Mouse (Mus musculus) lung, postnatal 25 days (tissue): Measurements from ENCODE around the gene Ptprd.
A peak's percentile ranks its signal among the peaks of the same experiment; 100 is the strongest.

Experiments
- DNase-seq: peaks from one replicate; pipeline ENCODE4 v3.0.0; 2022; ENCODE audit warnings: low spot score

Gene Ptprd

DNA sequence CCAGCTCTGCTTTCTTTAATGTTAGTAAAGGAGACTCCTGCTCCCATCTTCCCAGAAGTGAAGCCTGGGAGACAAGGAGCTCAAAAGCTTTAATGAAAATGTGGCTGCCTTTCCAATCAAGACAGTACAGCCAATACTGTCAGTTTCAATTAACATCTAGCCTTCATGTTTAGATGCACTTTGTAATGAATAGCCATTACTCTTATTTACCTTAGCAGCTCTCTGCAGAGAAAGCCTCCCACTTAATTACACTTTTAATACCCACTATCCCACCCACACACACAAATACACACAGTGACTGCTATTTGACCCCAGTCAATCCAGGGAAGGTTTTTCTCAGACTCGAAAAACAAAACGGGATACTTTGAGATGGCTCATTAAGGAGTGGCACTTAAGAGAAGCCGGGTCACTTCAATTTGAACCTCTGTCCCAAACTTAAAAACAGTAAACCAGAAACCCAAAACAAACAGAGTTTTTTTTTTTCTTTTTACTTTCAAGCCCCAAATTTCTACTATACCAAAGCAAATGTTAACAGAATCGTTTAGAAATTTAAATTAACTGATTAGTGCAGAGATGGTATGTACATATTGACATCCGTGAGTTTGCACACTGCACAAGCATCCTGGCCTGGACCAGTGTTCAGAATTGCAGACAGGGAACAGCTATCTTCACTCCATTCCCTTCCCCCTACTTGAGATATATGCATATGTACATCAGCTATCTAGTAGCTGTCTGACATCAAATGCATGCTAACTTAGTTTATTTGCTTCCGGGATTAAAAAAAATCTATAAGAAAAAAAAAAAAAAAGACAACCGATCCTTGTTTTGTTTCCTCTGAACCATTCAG, 1824.6 kb downstream of the Ptprd start:
- no peak for DNase-seq

DNA sequence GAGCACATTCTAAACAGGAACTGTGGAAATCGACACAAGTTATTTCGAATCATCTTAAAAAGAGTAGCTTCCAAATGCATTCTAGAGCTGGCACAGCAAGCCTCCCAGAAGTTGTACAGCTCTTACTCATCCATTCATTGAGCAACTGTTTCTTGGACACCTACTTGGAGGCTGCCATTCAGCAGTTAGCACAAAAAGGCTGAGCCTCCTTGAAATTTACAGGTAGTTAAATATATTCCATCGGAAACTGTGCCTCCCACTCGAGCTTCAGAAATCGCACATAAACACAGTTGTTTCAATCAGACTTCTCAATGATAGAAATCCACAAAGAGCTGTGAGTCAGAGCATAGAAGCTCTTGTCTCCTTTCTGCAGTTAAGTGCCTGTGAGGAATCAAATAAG, 1825.9 kb downstream of the Ptprd start:
- DNase-seq = no peak

DNA sequence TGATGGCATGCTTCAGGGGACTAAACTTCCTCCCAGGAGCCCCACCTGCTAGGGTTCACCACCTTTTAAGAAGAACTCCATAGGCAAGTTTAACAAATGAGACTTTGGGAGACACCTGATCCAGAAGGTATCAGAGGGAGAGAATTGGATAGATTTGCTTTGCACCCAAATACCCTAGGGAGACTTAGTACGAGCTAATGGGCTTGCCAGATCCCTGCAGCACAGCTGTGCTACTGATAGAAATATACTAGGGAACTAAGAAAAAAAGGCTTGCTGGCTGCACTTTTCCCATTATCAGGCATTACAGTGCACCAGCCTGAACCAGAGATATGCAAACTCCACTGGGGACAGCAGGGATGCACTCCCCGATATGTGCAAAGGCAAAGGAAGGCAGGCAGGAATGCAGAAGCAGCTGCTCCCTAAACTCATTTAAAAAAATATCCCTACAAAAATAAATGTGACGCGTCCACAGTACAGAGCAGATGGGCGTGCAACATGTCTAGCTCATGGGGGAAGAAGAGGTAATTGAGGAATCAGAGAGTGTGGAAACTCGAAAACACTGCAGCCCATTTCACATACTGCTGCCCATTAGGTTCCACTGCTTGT, 1831.3 kb downstream of the Ptprd start:
- DNase-seq = no peak

DNA sequence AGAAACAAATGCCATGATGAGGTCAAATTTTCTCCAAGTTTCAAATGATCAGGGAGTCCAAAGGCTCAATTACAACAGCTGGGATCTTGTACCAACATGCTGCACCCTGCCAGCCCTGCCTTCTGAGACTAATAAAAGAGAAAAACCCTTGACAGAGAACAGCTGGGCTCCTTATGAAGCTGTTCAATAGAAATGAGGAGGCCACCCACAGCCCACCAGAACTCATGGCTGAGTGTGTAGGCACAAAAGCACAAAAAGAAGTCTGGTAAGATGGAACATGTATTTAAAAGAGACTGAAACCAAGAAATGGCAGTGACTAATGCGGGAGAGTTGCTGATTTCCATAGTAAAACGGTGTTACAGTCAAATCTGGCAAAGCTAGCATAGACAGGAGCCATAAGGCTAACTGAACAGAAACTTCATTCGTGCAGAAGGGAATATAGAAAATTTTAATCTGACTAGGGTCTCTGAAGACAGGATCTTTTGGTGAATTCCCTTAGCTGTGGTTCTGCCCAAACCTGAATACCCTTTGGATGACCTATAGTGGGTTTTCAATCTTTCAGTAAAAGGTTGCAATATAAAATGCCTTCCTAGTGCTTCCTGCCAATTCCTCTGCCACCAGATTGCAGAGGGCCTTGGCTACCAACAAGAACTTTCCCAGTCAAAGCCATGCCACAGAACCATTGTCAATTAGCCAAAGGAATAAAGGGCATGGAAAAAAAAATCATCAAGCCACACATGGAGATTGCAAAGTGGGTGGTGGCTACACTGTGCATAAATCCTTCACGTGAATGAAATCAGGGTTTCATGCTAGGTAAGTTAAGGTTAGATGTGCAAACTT, 1841.5 kb downstream of the Ptprd start:
- DNase-seq = peak; percentile 33

DNA sequence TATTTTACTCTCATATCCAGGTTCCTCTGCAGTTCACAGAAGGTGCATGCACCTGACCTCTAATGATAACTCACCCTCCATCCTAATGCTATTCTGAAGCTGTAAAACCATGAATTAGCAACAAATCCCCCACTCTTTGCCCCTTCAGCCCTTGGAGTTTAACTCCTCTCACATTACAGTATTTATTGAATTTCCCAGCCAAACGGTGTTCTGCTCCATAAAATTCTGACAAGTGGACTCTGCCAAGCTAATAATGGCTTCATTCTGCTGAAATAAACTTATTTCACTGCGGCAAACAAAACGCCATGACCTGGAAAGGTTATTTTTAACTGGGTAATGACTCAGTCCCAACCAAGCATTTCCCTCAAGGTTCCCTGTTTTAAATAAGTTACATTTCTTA, 1842.7 kb downstream of the Ptprd start:
- DNase-seq = no peak

DNA sequence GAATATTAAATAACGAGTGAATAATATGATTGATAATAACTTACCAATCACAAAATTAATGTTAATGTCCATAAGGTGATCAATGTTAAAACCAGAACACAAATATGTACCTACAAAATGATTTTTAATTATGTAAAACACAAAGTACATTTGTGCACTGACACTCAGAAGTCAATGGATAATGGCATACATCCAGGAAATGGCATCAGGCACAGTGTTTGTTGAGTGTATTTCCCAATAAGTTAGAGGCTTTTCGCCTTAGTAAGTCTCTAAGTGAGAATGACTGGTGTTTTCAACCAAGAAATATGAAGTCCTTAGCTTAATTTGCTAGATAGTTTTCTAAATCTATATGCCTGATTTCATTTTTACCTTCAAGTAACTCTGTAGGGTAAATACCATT, 1843.5 kb downstream of the Ptprd start:
- no peak for DNase-seq

DNA sequence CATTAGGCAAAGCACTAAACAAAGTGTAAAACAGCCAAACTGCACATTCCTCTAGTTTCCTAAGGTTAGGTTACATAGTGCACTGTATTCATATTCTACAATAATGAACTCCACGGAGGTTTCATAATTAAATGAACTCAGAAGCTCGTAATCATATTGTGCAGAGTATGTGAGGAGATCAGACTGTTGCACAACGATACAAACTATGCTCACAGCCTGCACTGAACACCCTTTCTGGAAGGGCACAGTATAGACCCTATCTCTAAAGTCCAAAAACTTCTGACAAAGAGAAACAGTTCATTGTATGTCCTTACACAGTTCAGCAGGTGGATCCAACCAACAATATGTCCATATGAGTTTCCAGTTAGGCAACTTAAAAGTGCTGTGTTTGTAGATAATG, 1844.5 kb downstream of the Ptprd start:
- DNase-seq = no peak

DNA sequence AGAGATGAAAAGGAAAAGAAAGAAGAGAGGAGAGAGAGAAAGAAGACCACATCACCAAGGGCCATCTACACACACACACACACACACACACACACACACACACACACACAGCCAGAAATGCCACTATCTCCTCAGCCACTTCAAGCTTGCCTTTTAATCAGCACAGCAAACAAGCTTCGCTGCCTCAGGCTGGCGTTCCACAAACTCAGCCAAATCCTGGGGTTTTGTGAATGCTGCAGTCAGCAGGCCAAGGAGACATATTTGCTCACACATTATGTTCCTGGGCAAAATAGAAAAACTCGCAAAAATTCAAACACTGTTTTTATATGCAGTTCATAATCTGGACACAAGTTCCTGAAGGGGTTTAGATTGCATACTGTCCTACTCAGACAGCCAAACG, 1845.9 kb downstream of the Ptprd start:
- DNase-seq = no peak

DNA sequence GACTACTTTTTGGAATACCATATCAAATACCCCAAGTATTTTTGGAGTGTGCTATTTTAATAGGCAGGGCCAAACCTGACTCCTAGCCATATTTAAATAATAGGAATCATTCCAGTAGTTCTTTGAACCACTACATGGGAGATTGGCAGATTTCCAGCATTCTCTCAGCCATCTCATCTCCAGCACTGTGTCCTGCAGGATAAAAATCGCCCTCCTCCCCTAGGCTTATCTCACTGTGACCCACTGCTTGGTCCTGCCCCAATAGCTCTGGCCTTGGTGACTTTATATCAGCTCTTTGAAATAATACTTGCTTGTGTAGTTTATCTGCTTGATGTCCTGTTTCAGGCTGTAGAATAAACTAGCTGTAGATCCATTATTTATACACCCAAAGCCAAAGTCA, 1850.2 kb downstream of the Ptprd start:
- no peak for DNase-seq

DNA sequence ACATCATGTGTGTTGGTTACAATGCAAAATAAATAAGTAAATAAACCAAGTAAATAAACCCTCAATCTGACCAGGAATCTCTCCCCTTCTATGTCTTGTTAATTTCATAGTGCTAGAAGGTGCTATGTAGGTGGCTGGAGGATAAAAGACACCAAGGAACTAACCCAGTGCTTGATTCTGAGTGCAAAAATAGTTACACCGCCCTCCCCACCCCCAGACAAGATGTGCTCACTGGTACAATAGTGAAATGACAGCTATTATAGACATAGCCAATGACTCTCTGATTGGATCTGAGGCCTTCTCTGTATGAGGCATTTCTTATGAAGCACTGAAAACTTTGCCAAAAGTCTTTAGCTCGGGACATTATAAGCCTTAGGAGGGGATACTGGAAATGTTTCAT, 1857.6 kb downstream of the Ptprd start:
- no peak for DNase-seq

DNA sequence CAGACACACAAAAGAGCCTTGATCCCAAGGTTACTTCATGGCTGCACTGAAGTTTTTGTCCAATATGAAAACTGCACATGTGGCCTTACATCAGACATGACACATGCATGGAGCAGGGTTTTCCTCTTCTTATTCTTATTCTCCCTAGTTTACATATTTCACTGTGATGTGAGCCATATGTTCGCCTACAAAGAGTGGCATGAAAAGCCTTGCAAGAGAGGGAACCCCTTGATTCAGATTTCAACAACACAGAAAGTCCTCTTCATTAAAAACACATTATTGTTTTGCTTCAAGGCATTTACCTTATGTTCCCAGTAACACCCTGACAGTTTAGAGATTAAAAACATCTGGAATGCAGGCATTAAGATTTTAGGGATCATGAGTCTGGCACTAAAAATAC, 1859.3 kb downstream of the Ptprd start:
- no peak for DNase-seq

DNA sequence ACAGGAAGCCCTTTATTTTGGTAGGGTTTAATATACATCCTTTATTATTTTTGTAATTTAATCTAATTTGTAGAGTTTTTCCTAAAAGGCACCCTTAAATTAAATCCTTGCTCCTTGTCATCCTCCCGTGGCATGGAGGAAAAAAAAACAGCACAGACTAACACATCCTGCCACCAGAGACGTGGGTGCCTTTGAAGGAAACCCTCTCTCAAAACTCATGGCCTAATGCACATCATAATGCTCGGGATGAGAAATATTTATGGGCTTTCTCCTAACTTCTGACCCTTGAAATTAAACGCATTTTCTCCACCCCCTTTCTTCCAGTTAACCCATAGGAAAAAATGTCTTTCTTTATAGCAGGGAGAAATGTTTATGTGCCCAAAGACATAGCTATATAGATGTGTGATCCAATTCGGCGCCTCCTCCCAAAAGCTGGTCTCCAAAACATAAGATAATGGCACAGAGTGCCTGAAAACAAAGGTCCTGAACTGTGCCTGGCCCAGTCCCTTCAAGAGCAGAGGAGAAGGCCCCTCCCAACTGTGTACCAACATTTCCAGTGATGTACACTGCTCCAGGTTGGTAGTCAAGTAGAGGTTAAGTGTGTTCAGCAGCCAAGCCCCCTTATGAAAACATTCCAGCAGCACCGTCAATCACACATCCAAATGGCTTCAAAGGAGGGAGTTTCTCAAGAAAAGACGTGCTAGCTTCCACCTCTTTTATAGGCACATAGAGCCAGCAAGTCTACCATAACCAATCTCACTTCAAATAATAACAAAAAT, 1860.4 kb downstream of the Ptprd start:
- no peak for DNase-seq

DNA sequence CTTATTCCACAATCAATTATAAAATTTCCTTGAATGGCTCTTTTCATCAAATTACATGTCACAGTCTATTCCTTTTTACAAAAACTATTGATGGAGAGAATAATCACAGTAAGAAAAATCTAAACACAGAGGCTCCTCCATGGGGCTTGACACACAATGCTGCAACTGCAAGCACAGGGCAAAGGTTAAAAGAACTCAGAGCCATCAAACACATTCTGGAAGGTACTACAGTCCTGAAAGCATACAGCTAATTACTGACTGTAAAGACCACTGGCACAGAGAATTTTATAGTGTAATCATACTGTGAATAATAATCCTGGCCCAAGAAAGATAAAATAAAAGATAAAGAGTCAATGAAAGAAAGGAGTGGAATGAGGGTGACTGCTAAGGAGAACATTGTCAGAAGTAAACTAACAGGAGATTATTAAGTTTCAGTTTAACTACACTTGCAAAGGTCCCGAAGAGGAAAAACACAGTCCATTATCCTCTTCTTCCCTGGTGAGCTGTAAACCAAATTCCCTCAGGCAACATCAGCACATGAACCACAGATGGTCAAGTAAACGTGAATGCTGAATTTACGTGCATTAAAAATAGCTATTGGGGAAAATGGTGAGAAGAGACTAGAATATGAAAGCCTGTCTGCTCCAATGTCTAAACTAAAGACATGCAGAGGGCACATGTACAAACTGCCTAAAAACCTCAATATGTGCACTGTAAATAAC, 1861.4 kb downstream of the Ptprd start:
- DNase-seq = no peak

DNA sequence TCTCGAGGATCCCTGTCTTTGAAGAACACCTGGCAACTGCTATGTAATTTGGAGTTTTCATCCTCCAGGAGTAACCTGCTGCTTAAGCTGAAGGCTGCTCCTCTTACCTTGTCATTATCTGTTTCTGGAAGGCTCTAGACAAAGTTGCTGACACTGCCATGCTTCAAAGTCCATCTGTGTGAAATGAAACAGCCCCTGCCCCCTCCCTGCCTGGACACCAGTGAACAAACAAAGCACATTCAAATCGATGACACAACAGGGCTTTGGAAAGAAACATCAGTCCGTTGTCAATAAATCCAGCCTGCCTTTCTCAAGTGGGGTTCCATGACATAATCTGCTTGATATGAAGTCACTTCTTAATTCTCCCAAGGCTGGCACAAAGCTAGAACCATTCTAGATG, 1867.7 kb downstream of the Ptprd start:
- DNase-seq = no peak

DNA sequence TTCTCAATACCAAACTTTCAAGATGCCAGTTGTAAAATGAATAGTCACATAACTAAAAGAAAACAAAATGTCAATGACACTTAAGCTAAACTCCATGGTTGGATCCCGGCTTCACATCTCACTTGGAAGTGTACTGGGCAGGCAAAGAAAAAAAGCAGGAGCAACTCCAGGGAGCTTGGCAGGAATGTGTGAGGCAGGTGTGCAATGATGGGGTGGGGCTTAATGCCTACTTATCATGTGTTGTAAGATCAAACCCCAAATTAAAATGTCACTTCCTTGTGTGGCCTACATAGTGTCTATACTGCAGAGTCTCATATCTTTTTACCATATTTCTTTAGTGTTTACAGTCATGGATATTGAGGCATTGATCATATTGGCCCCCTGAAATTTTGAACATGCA, 1873.8 kb downstream of the Ptprd start:
- DNase-seq = no peak

DNA sequence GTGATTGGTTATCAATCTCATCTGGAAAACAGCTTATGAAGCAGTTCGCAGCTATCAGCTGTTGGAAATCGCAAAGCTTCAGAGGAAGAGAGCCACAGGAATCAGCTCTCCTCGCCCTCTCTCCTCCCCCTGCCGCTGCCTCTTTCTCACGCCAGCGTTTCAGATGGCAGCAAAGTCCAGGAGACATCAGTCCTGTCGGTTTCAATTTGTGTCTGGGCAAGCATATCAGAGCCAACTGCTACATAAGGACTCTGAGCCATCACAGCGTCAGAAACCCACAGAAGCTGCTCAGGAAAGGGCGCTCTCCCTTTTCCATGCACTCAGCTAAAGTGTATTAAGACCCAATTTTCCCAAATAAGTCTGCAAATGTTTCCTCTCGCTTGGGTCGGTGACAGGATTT, 1884.4 kb downstream of the Ptprd start:
- no peak for DNase-seq

DNA sequence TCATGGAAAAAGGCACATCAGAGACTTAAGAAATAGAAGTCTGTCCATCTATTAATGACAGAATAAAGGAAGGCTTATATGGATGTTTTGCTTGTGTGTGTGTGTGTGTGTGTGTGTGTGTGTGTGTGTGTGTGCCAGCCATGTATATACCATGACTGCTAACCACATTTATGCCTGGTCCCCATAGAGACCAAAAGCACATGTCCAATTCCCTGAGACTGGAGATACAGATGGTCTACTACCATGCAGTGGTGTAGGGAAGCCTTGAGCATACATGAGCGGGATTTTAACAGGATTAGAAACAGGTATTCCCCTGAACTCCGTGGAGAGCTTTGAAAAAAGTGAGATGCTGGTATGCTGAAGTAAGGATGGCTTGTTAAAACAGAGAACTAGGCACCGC, 1886.1 kb downstream of the Ptprd start:
- no peak for DNase-seq

DNA sequence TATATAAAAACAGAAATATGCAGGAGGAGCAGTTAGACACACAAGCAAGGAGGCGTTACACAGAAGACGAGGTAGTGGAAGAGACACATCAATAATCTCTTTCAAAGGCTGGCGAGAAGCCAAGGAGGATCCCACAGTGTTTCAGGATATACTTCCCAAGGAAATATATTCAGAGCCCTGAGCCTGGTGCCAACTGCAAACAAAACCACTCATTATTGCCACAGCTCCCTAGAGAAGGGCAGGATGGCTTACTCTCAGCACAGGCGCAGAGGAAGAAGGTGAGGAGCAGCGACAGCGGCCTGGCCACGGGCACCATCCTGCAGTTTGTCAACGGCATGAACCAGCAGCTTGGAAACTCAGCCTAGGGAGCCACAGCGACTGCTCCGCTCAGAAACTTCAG, 1886.8 kb downstream of the Ptprd start:
- DNase-seq = no peak

DNA sequence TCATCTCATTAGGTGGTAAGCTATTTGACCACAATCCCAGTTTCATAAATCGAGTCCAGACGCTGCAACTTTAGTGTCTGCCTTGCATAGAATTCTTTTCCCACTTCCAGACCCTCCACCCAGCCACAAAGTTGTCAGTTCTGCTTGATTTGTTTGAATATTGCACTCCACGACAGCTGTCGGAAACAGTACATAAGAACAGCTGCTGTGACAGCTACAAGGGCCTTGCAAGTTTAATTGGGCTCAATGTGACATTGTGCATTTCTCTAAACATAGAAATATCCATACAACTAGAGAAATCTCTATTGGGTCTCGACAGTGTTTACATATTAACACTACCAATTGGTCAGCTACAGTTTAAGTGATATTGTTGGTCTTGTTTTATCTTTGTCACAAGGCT, 1887.3 kb downstream of the Ptprd start:
- no peak for DNase-seq

DNA sequence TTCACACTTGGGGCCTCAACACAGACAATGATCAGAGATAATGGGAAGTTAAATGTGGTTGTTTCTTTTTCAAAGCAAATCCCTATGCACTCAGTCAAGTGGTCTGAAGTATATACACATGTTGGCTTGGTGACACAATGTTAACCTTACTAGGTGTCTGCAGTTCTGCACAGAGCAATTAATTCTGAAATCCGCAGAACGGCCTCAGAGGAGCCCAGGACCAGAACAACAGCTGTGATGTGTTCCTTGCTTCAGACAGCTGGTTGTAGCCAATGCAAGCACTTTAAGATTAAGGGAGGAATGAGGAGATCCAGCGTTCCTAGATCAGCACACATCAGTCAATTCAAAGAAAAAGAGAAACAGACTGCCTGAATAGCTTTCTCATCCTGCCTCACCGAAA, 1891.9 kb downstream of the Ptprd start:
- DNase-seq = no peak

DNA sequence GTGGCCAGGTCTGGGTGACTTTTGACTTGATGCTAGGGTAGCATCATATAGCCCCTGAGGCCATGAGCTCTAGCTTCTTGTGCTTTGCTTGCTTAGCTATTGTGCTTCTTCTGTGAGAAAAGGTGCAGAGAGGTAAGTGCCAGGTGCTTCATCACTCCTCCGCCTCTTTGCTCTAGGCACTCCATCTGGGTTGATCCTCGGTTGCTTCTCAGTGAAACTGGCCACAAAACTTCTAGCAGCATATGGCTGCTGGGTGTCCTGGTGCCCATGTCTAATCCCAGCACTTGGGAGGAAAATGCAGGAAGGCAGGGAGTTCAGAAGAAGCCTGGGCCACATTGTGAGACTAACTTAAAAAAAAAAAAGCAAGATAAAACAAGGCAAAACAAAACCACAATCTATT, 1895.8 kb downstream of the Ptprd start:
- no peak for DNase-seq

DNA sequence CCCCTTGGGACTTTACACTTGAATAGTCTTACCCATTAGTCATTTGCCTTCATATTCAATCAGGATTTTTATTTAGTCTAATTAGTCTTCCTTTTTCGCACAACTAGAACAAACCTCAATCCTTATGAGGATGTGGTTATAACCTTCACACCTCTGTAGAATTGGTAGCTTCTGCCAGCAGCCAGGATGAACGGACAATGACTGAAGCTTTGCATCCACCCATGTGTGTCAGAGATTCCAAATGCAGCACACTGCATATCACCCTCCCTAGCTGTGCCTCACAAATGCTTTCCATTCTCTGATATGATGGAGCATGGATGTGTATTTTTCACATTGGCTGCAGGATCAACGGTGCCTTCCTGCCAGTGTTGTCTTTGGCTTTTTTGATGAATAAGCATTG, 1898.0 kb downstream of the Ptprd start:
- DNase-seq = no peak
